ENCODE assay signal across 9 mouse cellular contexts in the genomic region with DNA sequence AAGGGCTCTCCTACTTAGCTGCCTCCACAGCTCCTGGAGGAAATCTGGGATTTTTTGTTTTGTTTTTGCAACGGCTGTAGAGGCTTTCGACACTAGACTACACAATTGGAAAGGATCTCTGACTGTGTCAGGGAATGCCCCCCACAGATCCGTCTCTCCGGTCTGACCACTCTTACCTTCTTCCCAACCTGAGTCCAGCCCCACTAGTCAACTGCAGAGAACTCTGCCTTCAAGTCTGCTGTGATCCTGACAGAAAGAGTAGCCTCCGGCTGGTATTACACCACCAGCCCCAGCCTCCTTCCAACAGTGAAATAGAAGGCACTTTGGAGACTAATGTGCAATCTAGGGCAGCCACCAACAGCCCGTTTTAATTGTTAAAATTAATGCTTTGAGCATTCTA. TPM values are rescaled to one million over a fixed set of nuclear protein-coding genes. Genes with fewer than 3 reads are reported as not detected.
DNase-seq lines count a peak whose midpoint lies in the region; ATAC-seq and TF ChIP-seq lines count a peak whose summit lies in the region.
"Had no signal": no experiment of that assay in that cellular context is flagged by ENCODE, and none has a peak within 500 bp of the region (broad histone marks: within the 10 kb centered on the region; RNA-seq: fewer than 3 reads in every experiment).

No protein-coding gene starts in this region.

- DNase-seq in heart, adult 2 months, result peak in 1 of 2 experiments; percentile 31
- DNase-seq in heart, postnatal 10 days, result no peak
- DNase-seq in midbrain, embryonic 11.5 days (ENCODE audit: low spot score, missing footprints), result no peak
- DNase-seq in thymus, postnatal 10 days (ENCODE audit: low spot score in 2 of 2), result no peak
- DNase-seq in kidney, postnatal 14 days, result no peak
- DNase-seq in frontal cortex, postnatal 36 days (ENCODE audit: low spot score in 2 of 2), result no peak
- DNase-seq: adrenal gland, postnatal 36 days had no signal

- peaks cover 3% of the 10 kb centered on the region; the same call in 1 of the 2 replicates for H3K36me3 ChIP-seq in heart, adult 2 months (ENCODE audit: control insufficient read depth, insufficient read depth, low read length)
- H3K36me3 ChIP-seq in hindbrain, embryonic 13.5 days, result no peaks in the 10 kb centered on the region
- H3K36me3 ChIP-seq in midbrain, embryonic 11.5 days (ENCODE audit: control insufficient read depth, insufficient read depth, low read length), result no peaks in the 10 kb centered on the region

- no peak for ATAC-seq in hindbrain, embryonic 13.5 days (ENCODE audit: low FRiP score)
- no peak for ATAC-seq in midbrain, embryonic 11.5 days (ENCODE audit: low FRiP score)

- no peaks in the 10 kb centered on the region for H3K9me3 ChIP-seq in hindbrain, embryonic 13.5 days
- H3K9me3 ChIP-seq in midbrain, embryonic 11.5 days (ENCODE audit: control insufficient read depth, low read length), result no peaks in the 10 kb centered on the region

- peak overlapping the region; percentile 99 for H3K4me3 ChIP-seq in heart, adult 2 months
- H3K4me3 ChIP-seq in cortical plate, adult 2 months (ENCODE audit: insufficient read depth, low read length), result peak overlapping the region; percentile 56; the same call in 1 of the 2 replicates
- peak overlapping the region; percentile 78 for H3K4me3 ChIP-seq in hindbrain, embryonic 13.5 days
- H3K4me3 ChIP-seq in midbrain, embryonic 11.5 days (ENCODE audit: low read depth, low read length), result peak overlapping the region; percentile 70; the same call in 1 of the 2 replicates

- H3K27ac ChIP-seq in heart, adult 2 months, result peak overlapping the region; percentile 96
- no peak overlapping the region for H3K27ac ChIP-seq in cortical plate, adult 2 months (ENCODE audit: insufficient read depth, low read length)
- H3K27ac ChIP-seq in hindbrain, embryonic 13.5 days, result no peak overlapping the region
- H3K27ac ChIP-seq in midbrain, embryonic 11.5 days (ENCODE audit: low read depth, low read length), result no peak overlapping the region

- intact Hi-C loops in heart, adult 2 months (cut with DNase I), result loop anchor here (5.0 kb wide), 1 partner anchor 35 kb away; no protein-coding TSS in a partner anchor
- intact Hi-C loops in heart, postnatal 10 days (cut with DNase I), result loop anchor here (2.0 to 10.0 kb wide), 2 partner anchors 34 to 188 kb away; no protein-coding TSS in a partner anchor

- TF ChIP-seq POLR2A in heart, adult 2 months (IDR thresholded peaks at IDR 0.05; ENCODE audit: insufficient read depth, low read depth, low read length), result no peak
- TF ChIP-seq POLR2A in cortical plate, adult 2 months (IDR thresholded peaks at IDR 0.05; ENCODE audit: extremely low read depth, insufficient read depth, low read length), result no peak

- H3K4me1 ChIP-seq in heart, adult 2 months (ENCODE audit: control insufficient read depth, insufficient read depth, low read length), result peaks cover 33% of the 10 kb centered on the region
- no peaks in the 10 kb centered on the region for H3K4me1 ChIP-seq in cortical plate, adult 2 months (ENCODE audit: control insufficient read depth, insufficient read depth, low read length)
- peaks cover 64% of the 10 kb centered on the region for H3K4me1 ChIP-seq in hindbrain, embryonic 13.5 days (replicated peaks)
- H3K4me1 ChIP-seq in midbrain, embryonic 11.5 days (ENCODE audit: control insufficient read depth, insufficient read depth, low read length), result peaks cover 15% of the 10 kb centered on the region

- H3K9ac ChIP-seq in heart, adult 2 months (ENCODE audit: low read depth, low read length), result peak overlapping the region; percentile 53
- peak overlapping the region; percentile 89 for H3K9ac ChIP-seq in hindbrain, embryonic 13.5 days
- no peak overlapping the region for H3K9ac ChIP-seq in midbrain, embryonic 11.5 days (ENCODE audit: low read length)

- no peak for TF ChIP-seq CTCF in heart, adult 2 months (IDR thresholded peaks at IDR 0.05)
- no peak for TF ChIP-seq CTCF in cortical plate, adult 2 months (IDR thresholded peaks at IDR 0.05; ENCODE audit: extremely low read depth, insufficient read depth, low read length)

- no peaks in the 10 kb centered on the region for H3K27me3 ChIP-seq in heart, adult 2 months (ENCODE audit: control insufficient read depth, insufficient read depth, low read length)
- H3K27me3 ChIP-seq in hindbrain, embryonic 13.5 days, result no peaks in the 10 kb centered on the region
- peaks cover 4% of the 10 kb centered on the region; the same call in 1 of the 2 replicates for H3K27me3 ChIP-seq in midbrain, embryonic 11.5 days (ENCODE audit: control insufficient read depth, insufficient read depth, low read length)

- TF ChIP-seq EP300 in heart, adult 2 months (IDR thresholded peaks at IDR 0.05; ENCODE audit: insufficient read depth, low read depth, low read length), result no peak

- no peaks in the 10 kb centered on the region; the same call in none of the 2 replicates for H3K79me2 ChIP-seq in heart, adult 2 months (replicated peaks; ENCODE audit: control insufficient read depth, insufficient read depth, low read length)

- WGBS in heart, adult 2 months, result 26% methylated on average over 6 of the region's 6 CpGs
- WGBS in hindbrain, embryonic 13.5 days, result 24% methylated on average over 6 of the region's 6 CpGs
- 19% methylated on average over 6 of the region's 6 CpGs for WGBS in midbrain, embryonic 11.5 days

- peak overlapping the region; percentile 80 for H3K4me2 ChIP-seq in hindbrain, embryonic 13.5 days
- peak overlapping the region; percentile 89 for H3K4me2 ChIP-seq in midbrain, embryonic 11.5 days

RNA-seq across cellular contexts. Expression of a gene that starts 1.5 kb away (rescaled TPM):
- 10 to 100 TPM; 52.3 to 53.2 TPM for total RNA-seq in heart, adult 2 months (2021)
- 36.1 and 40.3 TPM in 2 replicates for polyA plus RNA-seq in heart, adult 2 months (2012; rRNA removed)
- 10 to 100 TPM; 87.9 to 93.7 TPM for total RNA-seq in heart, postnatal 10 days (2021)
- polyA plus RNA-seq in cortical plate, adult 2 months (2012; rRNA removed), result 12.2 and 13.4 TPM in 2 replicates
- polyA plus RNA-seq in hindbrain, embryonic 13.5 days (2015; fragmentation: Nextera tagmentation; extraction: Ambion mirVana), result 2.1 and 2.5 TPM in 2 replicates
- polyA plus RNA-seq in midbrain, embryonic 11.5 days (2014; fragmentation: Nextera tagmentation; extraction: Ambion mirVana), result 4.0 and 4.1 TPM in 2 replicates
